Comparison of ENCODE assay signal across 26 mouse cellular contexts in genomic region chr10:67230439-67230838, GRCm38 (mm10).
"Had no signal": no experiment of that assay in that cellular context is flagged by ENCODE, and none has a peak within 500 bp of the region (broad histone marks: within the 10 kb centered on the region; RNA-seq: fewer than 3 reads in every experiment).

No protein-coding gene starts in this region.

- H3K9ac ChIP-seq: heart, embryonic 12.5 days; hindbrain, embryonic 12.5 days; hindbrain, embryonic 14.5 days; limb, embryonic 13.5 days; liver, embryonic 13.5 days; liver, embryonic 15.5 days; liver, postnatal 0 days had no signal

- H3K4me2 ChIP-seq: heart, embryonic 12.5 days; hindbrain, embryonic 12.5 days; hindbrain, embryonic 14.5 days; limb, embryonic 13.5 days; liver, embryonic 11.5 days; liver, embryonic 13.5 days; liver, embryonic 15.5 days had no signal

- DNase-seq: gastrocnemius, adult 2 months; gastrocnemius, postnatal 10 days; gastrocnemius, postnatal 25 days; heart, adult 2 months; heart, postnatal 10 days; heart, postnatal 4 days; kidney, adult 18-20 months; kidney, adult 8-10 months; kidney, postnatal 10 days; kidney, postnatal 25 days; kidney, postnatal 4 days; layer of hippocampus, postnatal 36 days; liver; liver, embryonic 13.5 days; liver, postnatal 0 days had no signal

- H3K9me3 ChIP-seq: heart, embryonic 10.5 days; heart, embryonic 12.5 days; hindbrain, embryonic 10.5 days; hindbrain, embryonic 12.5 days; limb, embryonic 13.5 days; liver, embryonic 13.5 days; liver, embryonic 15.5 days had no signal

- H3K27me3 ChIP-seq: heart, embryonic 12.5 days; hindbrain, embryonic 12.5 days; limb, embryonic 13.5 days; liver, embryonic 13.5 days; liver, embryonic 15.5 days had no signal

- H3K4me3 ChIP-seq: gastrocnemius, adult 2 months; heart, adult 2 months; heart, embryonic 10.5 days; heart, embryonic 12.5 days; hindbrain, embryonic 10.5 days; hindbrain, embryonic 12.5 days; layer of hippocampus, adult 2 months; limb, embryonic 13.5 days; liver, embryonic 13.5 days; liver, embryonic 15.5 days had no signal

- H3K27ac ChIP-seq: gastrocnemius, adult 2 months; heart, adult 2 months; heart, embryonic 10.5 days; hindbrain, embryonic 10.5 days; hindbrain, embryonic 12.5 days; hindbrain, embryonic 14.5 days; limb, embryonic 13.5 days; liver, embryonic 13.5 days; liver, embryonic 15.5 days had no signal

- H3K4me1 ChIP-seq: heart, embryonic 10.5 days; hindbrain, embryonic 10.5 days; hindbrain, embryonic 12.5 days; limb, embryonic 13.5 days; liver, embryonic 15.5 days had no signal

- ATAC-seq: hindbrain, embryonic 16.5 days; inflammation-experienced regulatory T-cells, adult 6 months; liver, postnatal 0 days had no signal
